Mouse (Mus musculus) cerebellum, postnatal 10 days (tissue): Measurements from ENCODE around the gene Wdr24.
"Not testable (repeated sequence)": the region's sequence is repeated elsewhere in the genome, so short reads cannot be mapped to it uniquely, and the experiment has no call there.

Source experiments
- DNase-seq, 2 experiments: peaks; one replicate each; pipeline ENCODE4 v3.0.0; 2021; ENCODE audit warnings: mixed read lengths in 2 of 2

The Wdr24 gene

GRCm38 (mm10) chr17:25861704-25862612 lies 38.5 kb downstream of the Wdr24 start:
- DNase-seq, result no peak

DNA sequence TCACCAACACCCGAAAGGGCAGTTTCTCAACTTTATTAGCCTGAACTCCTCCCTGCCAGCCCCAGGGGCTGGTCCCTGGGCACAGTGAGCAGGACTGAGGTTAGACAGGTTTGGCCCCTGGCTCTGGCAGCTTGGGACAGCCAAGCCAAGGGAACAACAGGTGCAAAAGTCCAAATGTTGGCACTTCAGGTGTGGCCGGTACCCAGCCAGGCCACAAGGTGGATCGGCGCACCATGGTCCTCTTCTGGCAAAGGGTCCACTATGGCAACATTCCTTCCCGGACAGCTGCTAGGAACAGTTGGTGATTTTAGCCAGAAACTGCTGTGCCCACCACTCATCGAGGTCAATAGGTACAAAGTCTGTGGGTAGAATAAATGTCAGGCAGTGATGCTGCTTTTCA lies 40.3 kb downstream of the Wdr24 start:
- DNase-seq, result no peak

GRCm38 (mm10) chr17:25864311-25864710 lies 40.9 kb downstream of the Wdr24 start:
- DNase-seq, result no peak

DNA sequence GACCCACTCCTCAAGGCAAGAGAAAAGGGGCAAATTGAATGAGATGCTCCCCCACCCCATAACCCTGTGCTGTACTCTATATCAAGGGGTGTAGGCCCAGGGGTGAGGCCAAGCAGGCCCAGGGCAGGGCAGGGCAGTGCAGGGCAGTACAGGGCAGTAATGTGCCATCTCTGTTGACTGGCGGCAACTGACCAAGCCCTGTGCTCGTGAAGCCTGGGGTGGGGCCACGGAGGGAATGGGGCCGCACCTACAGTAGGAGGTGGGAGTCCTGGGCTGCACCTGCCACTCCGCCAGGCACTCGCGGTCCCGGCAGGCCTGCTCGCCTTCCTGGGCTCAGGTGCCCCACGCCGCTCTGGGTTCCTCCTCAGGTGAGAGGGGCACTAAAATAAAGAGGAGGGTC lies 41.9 kb downstream of the Wdr24 start:
- DNase-seq, result no peak

- no peak for DNase-seq
Measured at GRCm38 (mm10) chr17:25866172-25866571, 42.7 kb downstream of the Wdr24 start.

DNA sequence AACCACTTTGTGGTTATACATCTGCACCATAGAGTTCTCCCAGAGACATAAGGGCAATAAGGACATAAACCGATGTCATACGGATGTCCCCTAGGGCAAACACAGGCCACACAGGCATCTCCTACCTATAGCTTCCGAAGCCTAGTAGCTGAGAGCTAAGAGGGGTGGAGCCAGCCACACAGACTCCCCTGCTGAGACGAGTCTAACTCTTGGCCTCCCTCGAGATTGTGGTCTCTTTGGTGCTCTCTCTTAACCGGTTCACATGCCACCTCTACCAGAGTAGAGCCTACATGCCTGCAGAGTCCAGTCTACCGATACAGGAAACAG lies 44.0 kb downstream of the Wdr24 start:
- DNase-seq, result no peak

- DNase-seq, result peak; percentile 62 to 67
Measured at GRCm38 (mm10) chr17:25867836-25868600, 44.6 kb downstream of the Wdr24 start.

- peak; percentile 89 for DNase-seq
Measured at GRCm38 (mm10) chr17:25868601-25869191, 45.3 kb downstream of the Wdr24 start, which contains the start of gene Mcrip2. Gene Mcrip2 (minus strand): TSS chr17:25868764.

- DNase-seq, result no peak
Measured at GRCm38 (mm10) chr17:25869498-25869897, 46.1 kb downstream of the Wdr24 start.

DNA sequence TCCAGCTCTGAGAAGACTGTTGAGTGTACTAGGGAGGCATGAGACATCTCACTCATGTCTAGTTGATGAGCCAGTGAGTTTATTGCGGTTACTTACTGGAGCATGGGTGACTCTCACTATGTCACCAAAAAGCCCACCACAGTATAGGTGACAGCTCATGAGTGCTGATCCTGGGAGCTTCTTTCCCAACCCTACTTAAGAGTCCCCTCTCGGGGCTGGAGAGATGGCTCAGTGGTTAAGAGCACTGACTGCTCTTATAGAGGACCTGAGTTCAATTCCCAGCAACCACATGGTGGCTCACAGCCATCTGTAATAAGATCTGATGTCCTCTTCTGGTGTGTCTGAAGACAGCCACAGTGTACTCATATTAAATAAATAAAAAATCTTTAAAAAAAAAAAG lies 46.5 kb downstream of the Wdr24 start:
- DNase-seq, result no peak

DNA sequence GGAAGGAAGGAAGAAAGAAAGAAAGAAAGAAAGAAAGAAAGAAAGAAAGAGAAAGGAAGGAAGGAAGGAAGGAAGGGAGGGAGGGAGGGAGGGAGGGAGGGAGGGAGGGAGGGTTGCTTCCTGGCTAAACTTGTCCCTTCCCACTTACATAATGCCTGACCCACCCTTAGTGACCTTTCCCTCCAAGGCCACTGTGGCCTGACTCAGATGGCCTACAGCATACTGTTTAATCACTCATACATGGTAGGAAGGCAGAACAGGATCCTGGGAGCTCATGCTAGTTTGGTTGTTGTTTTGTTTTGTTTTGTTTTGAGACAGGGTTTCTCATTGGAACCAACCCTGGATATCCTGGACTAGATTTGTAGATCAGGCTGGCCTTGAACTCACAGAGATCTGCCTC lies 48.1 kb downstream of the Wdr24 start:
- not testable (repeated sequence) for DNase-seq

- no peak for DNase-seq
Measured at GRCm38 (mm10) chr17:25872676-25873075, 49.2 kb downstream of the Wdr24 start.

- no peak for DNase-seq
Measured at GRCm38 (mm10) chr17:25873405-25874147, 50.1 kb downstream of the Wdr24 start.

GRCm38 (mm10) chr17:25874148-25874720 lies 50.8 kb downstream of the Wdr24 start:
- no peak for DNase-seq

- DNase-seq, result peak; percentile 97 to 98
Measured at GRCm38 (mm10) chr17:25874721-25875170, 51.3 kb downstream of the Wdr24 start, which contains the start of gene Mettl26. Gene Mettl26 (plus strand): TSS chr17:25875074.

GRCm38 (mm10) chr17:25875171-25876136 lies 52.0 kb downstream of the Wdr24 start:
- DNase-seq, result peak; percentile 96

GRCm38 (mm10) chr17:25876347-25876915 lies 53.0 kb downstream of the Wdr24 start:
- DNase-seq, result peak; percentile 34 to 45

DNA sequence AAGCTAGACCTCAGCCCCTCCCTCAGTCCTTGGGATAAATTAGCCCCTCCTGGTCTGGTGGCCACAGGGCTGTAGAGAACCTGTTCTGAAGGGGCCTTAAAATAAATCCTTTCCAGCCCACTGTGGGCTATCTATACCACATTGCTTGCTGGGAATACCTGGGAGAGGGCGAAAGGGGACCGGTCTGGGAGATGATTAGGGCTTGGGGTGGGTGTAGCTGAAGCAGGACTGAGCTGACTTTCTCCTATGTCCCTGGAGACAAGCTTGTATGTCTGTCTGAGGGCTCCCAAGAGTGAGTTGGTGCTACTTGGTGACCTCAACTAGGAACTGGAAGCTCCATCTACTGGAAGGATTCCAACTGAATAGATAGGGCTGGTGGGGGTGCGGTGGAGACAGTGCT lies 53.6 kb downstream of the Wdr24 start:
- DNase-seq, result peak in 1 of 2 experiments; percentile 26

DNA sequence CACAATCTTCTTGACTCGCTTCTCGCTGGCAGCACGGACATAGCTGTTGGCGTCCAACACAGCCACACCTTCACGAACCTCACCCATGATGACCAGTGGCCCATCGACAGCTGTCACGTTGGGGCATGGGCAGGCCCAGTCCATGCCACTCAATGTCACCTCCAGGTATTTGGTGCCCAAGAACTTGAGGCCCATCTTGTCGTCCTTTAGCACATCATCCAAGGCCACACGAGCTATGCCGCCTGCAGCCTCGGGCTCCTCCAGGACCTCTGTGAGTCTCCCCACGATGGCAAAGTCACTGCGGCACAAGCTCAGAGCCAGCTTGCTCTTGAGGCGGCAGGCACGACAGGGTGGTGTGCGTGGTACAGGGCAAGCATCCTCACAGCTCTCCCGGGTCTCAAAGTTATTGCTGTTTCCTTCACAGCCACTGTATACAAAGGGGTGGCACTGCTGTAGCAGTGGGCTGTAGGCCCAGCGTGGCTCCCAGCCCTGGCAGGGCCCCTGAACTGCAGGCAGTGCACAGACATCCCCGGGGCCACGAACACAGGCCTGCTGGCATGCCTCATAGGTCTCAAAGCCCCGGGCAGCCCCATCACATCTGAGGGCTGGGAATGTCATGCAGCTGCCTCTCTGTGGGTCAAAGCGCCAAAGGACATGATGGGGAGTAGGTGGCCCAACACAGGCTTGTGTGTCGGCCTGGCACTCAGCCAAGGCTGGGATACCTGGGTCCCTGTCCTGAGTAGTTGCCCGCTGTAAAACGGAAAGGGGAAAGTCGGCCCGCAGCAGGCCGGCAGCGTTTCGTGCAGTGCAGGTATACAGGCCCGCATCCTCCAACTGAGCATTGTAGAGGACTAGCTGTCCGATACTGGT lies 54.5 kb downstream of the Wdr24 start:
- DNase-seq, result peak in 1 of 2 experiments; percentile 40
